Mouse (Mus musculus): Measurements from ENCODE around the gene Ucp2. TPM values are rescaled to one million over a fixed set of nuclear protein-coding genes. Genes with fewer than 3 reads are reported as not detected.

Gene Ucp2
- polyA plus RNA-seq, 1 experiment from 2014 or later, result 382 TPM

DNA sequence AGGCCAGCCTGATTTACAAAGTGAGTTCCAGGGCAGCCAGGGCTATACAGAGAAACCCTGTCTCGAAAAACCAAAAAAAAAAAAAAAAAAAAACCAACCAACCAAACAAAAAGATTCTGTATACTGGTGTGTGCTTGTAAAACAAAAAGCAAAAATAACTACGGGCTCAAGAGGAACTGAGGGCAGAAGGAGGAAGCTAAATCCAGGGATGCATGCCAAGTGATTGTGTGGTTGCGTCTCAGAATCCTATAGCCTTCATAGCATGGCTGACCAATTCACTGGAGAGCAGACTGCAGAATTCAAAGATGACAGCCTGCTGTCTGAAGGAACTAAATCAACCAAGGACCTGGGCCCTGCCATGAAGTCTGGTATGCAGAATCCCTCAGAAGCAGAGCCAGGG, 41.1 kb downstream of the Ucp2 start:
- Histone ChIP-seq H3K4me2 (ENCODE audit: low read depth, low read length) (no peak overlapping the region), H3K27ac (ENCODE audit: low read length) (no peak overlapping the region), H3K9ac (ENCODE audit: low read depth, low read length) (no peak overlapping the region), H3K4me1 (ENCODE audit: control insufficient read depth, insufficient read depth, low read length) (peaks cover 4% of the 10 kb centered on the region; the same call in 1 of the 2 replicates), H3K4me3 (ENCODE audit: low read length) (no peak overlapping the region), H3K27me3 (replicated peaks; ENCODE audit: control insufficient read depth, insufficient read depth, low read length) (no peaks in the 10 kb centered on the region), H3K36me3 (ENCODE audit: control insufficient read depth, insufficient read depth, low read length) (peaks cover 5% of the 10 kb centered on the region), H3K9me3 (ENCODE audit: control insufficient read depth, low read length) (no peaks in the 10 kb centered on the region)
- ATAC-seq, result no peak
- WGBS, result 79% methylated on average over 3 of the region's 3 CpGs

DNA sequence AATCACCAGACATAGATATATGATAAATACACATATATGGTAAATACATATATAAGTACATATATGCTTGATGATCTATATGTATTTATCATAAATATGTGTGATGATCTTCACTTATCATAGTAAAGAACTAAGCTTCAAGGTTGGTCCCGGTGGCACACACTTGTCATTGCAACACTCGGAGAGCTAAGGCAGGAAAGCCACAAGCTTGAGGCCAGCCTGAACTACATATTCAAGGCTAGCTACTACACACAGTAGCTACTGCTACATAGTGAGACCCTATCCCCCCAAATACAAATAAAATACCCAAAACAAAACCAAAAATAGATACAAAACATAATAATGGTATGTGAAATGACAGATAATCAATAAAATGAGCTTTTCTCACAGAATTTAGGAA, 42.7 kb downstream of the Ucp2 start:
- H3K9ac ChIP-seq (ENCODE audit: low read depth, low read length), result no peak overlapping the region
- H3K27me3 ChIP-seq (replicated peaks; ENCODE audit: control insufficient read depth, insufficient read depth, low read length), result no peaks in the 10 kb centered on the region
- WGBS, result 87% methylated on average over 2 of the region's 2 CpGs
- H3K4me3 ChIP-seq (ENCODE audit: low read length), result no peak overlapping the region
- H3K9me3 ChIP-seq (ENCODE audit: control insufficient read depth, low read length), result no peaks in the 10 kb centered on the region
- peaks cover 12% of the 10 kb centered on the region for H3K36me3 ChIP-seq (ENCODE audit: control insufficient read depth, insufficient read depth, low read length)
- H3K4me2 ChIP-seq (ENCODE audit: low read depth, low read length), result no peak overlapping the region; the same call in 1 of the 2 replicates
- no peak overlapping the region for H3K27ac ChIP-seq (ENCODE audit: low read length)
- no peak for ATAC-seq
- H3K4me1 ChIP-seq (ENCODE audit: control insufficient read depth, insufficient read depth, low read length), result peaks cover 4% of the 10 kb centered on the region; the same call in 1 of the 2 replicates

GRCm38 (mm10) chr7:100536804-100537518, 43.8 kb downstream of the Ucp2 start, which contains the start of gene Coa4:
Gene Coa4, plus strand, starts transcription at chr7:100537071.
- Histone ChIP-seq H3K9me3 (ENCODE audit: control insufficient read depth, low read length) (no peaks in the 10 kb centered on the region), H3K27ac (ENCODE audit: low read length) (peak within 1 kb of the TSS; percentile 98), H3K36me3 (ENCODE audit: control insufficient read depth, insufficient read depth, low read length) (peaks cover 12% of the 10 kb centered on the region), H3K27me3 (replicated peaks; ENCODE audit: control insufficient read depth, insufficient read depth, low read length) (no peaks in the 10 kb centered on the region), H3K4me3 (ENCODE audit: low read length) (peak within 1 kb of the TSS; percentile 80), H3K4me2 (ENCODE audit: low read depth, low read length) (peak within 1 kb of the TSS; percentile 57), H3K4me1 (ENCODE audit: control insufficient read depth, insufficient read depth, low read length) (peaks cover 4% of the 10 kb centered on the region; the same call in 1 of the 2 replicates), H3K9ac (ENCODE audit: low read depth, low read length) (peak within 1 kb of the TSS; percentile 85)
- peak; percentile 99 for ATAC-seq
- WGBS, result under 1% methylated on average over 33 of the region's 33 CpGs

GRCm38 (mm10) chr7:100537519-100537902, 44.4 kb downstream of the Ucp2 start:
- H3K9me3 ChIP-seq (ENCODE audit: control insufficient read depth, low read length), result no peaks in the 10 kb centered on the region
- peak; percentile 61 for ATAC-seq
- H3K27ac ChIP-seq (ENCODE audit: low read length), result peak overlapping the region; percentile 98
- H3K4me1 ChIP-seq (ENCODE audit: control insufficient read depth, insufficient read depth, low read length), result peaks cover 4% of the 10 kb centered on the region; the same call in 1 of the 2 replicates
- H3K9ac ChIP-seq (ENCODE audit: low read depth, low read length), result peak overlapping the region; percentile 85
- H3K4me3 ChIP-seq (ENCODE audit: low read length), result peak overlapping the region; percentile 80
- peak overlapping the region; percentile 57 for H3K4me2 ChIP-seq (ENCODE audit: low read depth, low read length)
- H3K36me3 ChIP-seq (ENCODE audit: control insufficient read depth, insufficient read depth, low read length), result peaks cover 12% of the 10 kb centered on the region
- H3K27me3 ChIP-seq (replicated peaks; ENCODE audit: control insufficient read depth, insufficient read depth, low read length), result no peaks in the 10 kb centered on the region
- 18% methylated on average over 7 of the region's 7 CpGs for WGBS

DNA sequence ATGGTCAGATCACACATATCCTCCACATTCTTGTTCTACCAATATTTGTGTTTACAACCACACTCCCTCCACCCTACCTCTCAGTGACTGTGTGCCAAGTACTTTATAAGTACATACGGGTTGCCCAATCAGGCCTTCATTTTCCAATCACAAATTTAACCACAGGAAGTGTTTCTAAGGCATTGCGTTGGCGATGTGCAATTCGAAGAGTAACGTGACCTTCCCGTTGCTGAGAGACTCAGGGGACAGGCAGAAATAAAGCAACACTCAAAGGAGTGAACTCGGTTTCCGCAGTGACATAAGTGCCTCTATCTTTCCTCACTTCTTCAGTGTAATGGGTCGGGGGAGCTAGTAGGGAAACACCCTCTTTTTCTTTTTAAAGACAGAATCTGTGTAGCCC, 46.4 kb downstream of the Ucp2 start:
- peaks cover 4% of the 10 kb centered on the region; the same call in 1 of the 2 replicates for H3K4me1 ChIP-seq (ENCODE audit: control insufficient read depth, insufficient read depth, low read length)
- WGBS, result 93% methylated on average over 9 of the region's 9 CpGs
- no peak overlapping the region for H3K4me3 ChIP-seq (ENCODE audit: low read length)
- peaks cover 12% of the 10 kb centered on the region for H3K36me3 ChIP-seq (ENCODE audit: control insufficient read depth, insufficient read depth, low read length)
- H3K9ac ChIP-seq (ENCODE audit: low read depth, low read length), result no peak overlapping the region
- no peak overlapping the region for H3K27ac ChIP-seq (ENCODE audit: low read length)
- no peaks in the 10 kb centered on the region for H3K27me3 ChIP-seq (replicated peaks; ENCODE audit: control insufficient read depth, insufficient read depth, low read length)
- no peaks in the 10 kb centered on the region for H3K9me3 ChIP-seq (ENCODE audit: control insufficient read depth, low read length)
- ATAC-seq, result no peak
- no peak overlapping the region for H3K4me2 ChIP-seq (ENCODE audit: low read depth, low read length)

DNA sequence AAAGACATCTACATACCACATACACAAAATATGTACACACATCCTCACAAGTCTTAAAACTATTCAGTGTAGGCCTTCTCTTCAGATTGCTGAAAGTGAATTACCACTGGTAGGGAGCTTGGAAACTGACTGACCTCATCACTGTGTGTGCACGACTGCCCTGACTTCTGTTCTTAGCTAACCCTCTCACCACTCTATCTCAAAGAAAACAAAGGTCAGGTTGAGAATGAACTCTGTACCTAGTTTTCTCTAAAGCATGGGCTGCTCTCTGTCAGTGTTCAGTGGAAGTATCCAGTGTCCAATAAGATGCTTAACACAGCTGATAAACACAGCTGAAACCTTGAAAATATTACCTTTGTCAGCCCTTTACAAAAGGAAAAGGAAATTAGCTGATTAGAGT, 51.3 kb downstream of the Ucp2 start:
- H3K4me3 ChIP-seq (ENCODE audit: low read length), result no peak overlapping the region
- H3K27ac ChIP-seq (ENCODE audit: low read length), result peak overlapping the region; percentile 76; the same call in 1 of the 2 replicates
- no peaks in the 10 kb centered on the region for H3K27me3 ChIP-seq (replicated peaks; ENCODE audit: control insufficient read depth, insufficient read depth, low read length)
- no peak overlapping the region for H3K4me2 ChIP-seq (ENCODE audit: low read depth, low read length)
- no peak overlapping the region for H3K9ac ChIP-seq (ENCODE audit: low read depth, low read length)
- H3K4me1 ChIP-seq (ENCODE audit: control insufficient read depth, insufficient read depth, low read length), result no peaks in the 10 kb centered on the region; the same call in 1 of the 2 replicates
- ATAC-seq, result peak; percentile 93
- WGBS, result 32% methylated on average over 1 of the region's 1 CpGs
- peaks cover 8% of the 10 kb centered on the region for H3K36me3 ChIP-seq (ENCODE audit: control insufficient read depth, insufficient read depth, low read length)
- H3K9me3 ChIP-seq (ENCODE audit: control insufficient read depth, low read length), result no peaks in the 10 kb centered on the region

GRCm38 (mm10) chr7:100547631-100548030, 54.5 kb downstream of the Ucp2 start:
- H3K9ac ChIP-seq (ENCODE audit: low read depth, low read length), result no peak overlapping the region
- H3K4me1 ChIP-seq (ENCODE audit: control insufficient read depth, insufficient read depth, low read length), result no peaks in the 10 kb centered on the region
- no peak overlapping the region for H3K27ac ChIP-seq (ENCODE audit: low read length)
- peaks cover 3% of the 10 kb centered on the region; the same call in 1 of the 2 replicates for H3K36me3 ChIP-seq (ENCODE audit: control insufficient read depth, insufficient read depth, low read length)
- H3K4me3 ChIP-seq (ENCODE audit: low read length), result no peak overlapping the region
- no peaks in the 10 kb centered on the region for H3K27me3 ChIP-seq (replicated peaks; ENCODE audit: control insufficient read depth, insufficient read depth, low read length)
- ATAC-seq, result no peak
- whole genome bisulfite sequencing, result 47% methylated on average over 4 of the region's 4 CpGs
- no peaks in the 10 kb centered on the region for H3K9me3 ChIP-seq (ENCODE audit: control insufficient read depth, low read length)
- no peak overlapping the region for H3K4me2 ChIP-seq (ENCODE audit: low read depth, low read length)

- H3K27ac ChIP-seq (ENCODE audit: low read length), result no peak overlapping the region
- H3K36me3 ChIP-seq (ENCODE audit: control insufficient read depth, insufficient read depth, low read length), result peaks cover 3% of the 10 kb centered on the region; the same call in 1 of the 2 replicates
- 90% methylated on average over 3 of the region's 3 CpGs for WGBS
- H3K27me3 ChIP-seq (replicated peaks; ENCODE audit: control insufficient read depth, insufficient read depth, low read length), result no peaks in the 10 kb centered on the region
- no peaks in the 10 kb centered on the region for H3K9me3 ChIP-seq (ENCODE audit: control insufficient read depth, low read length)
- no peak overlapping the region for H3K9ac ChIP-seq (ENCODE audit: low read depth, low read length)
- no peak for ATAC-seq
- no peak overlapping the region for H3K4me2 ChIP-seq (ENCODE audit: low read depth, low read length)
- H3K4me3 ChIP-seq (ENCODE audit: low read length), result no peak overlapping the region
- H3K4me1 ChIP-seq (ENCODE audit: control insufficient read depth, insufficient read depth, low read length), result peaks cover 5% of the 10 kb centered on the region; the same call in 1 of the 2 replicates
Measured at GRCm38 (mm10) chr7:100549796-100550195, 56.7 kb downstream of the Ucp2 start.

DNA sequence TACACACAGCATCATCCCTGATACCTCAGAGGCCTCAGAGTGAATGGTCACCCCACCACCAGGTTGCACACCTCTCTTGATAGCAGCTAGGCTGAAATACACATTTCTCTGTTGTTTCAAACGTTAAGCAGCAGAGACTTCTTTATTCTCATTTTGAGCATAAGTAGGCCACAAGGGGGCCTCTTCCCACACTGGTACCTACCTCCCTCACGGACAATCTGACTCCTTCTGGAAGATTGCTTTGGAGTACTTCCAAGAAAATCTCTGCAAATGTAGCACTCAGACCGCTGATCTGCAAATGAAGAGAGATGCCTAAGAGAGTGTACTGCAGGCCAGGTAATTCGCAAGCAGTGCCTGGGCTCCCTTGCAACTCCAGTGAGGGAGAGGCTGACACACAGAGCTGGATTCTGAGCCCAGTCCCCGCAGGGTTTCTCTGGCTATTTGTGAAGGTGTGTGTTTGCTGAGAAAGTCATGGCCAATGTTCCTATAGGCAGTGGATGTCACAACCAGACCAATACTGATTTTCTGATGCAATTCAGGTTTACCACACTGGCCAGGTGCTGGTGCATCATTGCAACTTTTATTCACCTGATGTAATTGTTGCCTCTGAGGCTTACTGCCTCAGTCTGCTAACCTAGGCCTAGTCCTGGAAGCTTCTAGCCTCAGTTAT, 57.3 kb downstream of the Ucp2 start:
- H3K27me3 ChIP-seq (replicated peaks; ENCODE audit: control insufficient read depth, insufficient read depth, low read length), result no peaks in the 10 kb centered on the region
- no peaks in the 10 kb centered on the region for H3K9me3 ChIP-seq (ENCODE audit: control insufficient read depth, low read length)
- no peak overlapping the region for H3K27ac ChIP-seq (ENCODE audit: low read length)
- no peak for ATAC-seq
- no peak overlapping the region for H3K4me2 ChIP-seq (ENCODE audit: low read depth, low read length)
- no peak overlapping the region for H3K4me3 ChIP-seq (ENCODE audit: low read length)
- no peak overlapping the region for H3K9ac ChIP-seq (ENCODE audit: low read depth, low read length)
- peaks cover 10% of the 10 kb centered on the region for H3K4me1 ChIP-seq (ENCODE audit: control insufficient read depth, insufficient read depth, low read length)
- 58% methylated on average over 5 of the region's 5 CpGs for WGBS
- H3K36me3 ChIP-seq (ENCODE audit: control insufficient read depth, insufficient read depth, low read length), result peaks cover 3% of the 10 kb centered on the region; the same call in 1 of the 2 replicates

Measured in intestine, embryonic 16.5 days (tissue).